Mouse (Mus musculus): Measurements from ENCODE around the gene Ddx39b.

Ddx39b gene

DNA sequence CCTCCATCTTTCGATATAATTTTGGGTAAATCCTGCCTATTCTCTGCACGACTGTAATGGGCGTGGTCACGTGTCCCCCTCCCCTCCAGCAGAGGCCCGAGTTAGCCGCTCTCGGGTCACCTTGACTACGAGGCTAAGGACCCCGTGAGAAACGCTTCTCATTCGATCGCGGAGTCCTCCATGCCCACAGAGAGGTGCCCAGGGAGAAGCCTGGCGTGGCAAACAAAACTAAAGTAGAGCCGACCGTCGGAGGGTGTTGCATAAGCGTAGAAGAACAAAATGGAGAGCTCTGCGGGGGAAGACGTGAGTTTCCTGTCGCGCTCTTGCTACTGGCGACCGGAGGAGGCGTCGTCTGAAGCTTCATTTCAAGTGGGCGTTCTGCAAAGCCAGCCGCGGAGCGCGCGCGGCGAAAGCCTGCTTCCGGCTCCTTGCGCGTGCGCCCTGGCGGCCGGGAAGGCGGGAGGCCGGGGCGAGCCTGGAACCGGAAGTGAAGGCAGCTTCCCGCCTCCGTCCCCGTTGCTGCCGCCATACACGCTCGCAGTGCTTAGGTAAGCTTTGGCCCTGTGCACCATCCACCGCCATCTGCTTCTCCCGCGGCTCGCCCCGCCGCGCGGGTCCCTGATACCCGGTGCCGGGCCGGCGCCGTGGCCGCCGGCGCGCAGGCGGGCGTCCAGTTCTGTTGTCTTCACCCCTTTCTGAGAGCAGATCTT lies at the start of gene Ddx39b:
TSS of gene Ddx39b (plus strand) at position 442 of the 710 bp plus-strand sequence.
- peak; percentile 97 for DNase-seq (ENCODE audit: low spot score)

DNA sequence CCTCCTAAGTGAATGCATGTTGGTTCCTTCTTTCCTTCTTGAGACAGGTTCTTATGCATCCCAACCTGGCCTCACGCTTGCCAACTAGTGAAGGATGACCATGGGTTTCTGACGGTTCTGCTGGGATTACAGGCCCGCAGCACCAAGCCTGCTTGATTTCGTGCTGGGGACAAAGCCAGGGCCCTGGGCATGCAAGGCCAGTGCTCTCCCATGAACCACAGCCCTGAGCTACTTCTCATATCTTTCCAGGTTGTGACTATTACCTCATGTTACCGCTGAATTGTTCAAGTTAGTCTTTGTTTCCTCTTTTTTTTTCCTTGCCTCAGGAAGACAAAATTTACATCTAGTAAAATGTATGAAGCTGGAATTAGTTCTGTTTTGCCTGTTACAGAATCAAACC lies 48.6 kb upstream of the Ddx39b start:
- DNase-seq (ENCODE audit: low spot score), result no peak

DNA sequence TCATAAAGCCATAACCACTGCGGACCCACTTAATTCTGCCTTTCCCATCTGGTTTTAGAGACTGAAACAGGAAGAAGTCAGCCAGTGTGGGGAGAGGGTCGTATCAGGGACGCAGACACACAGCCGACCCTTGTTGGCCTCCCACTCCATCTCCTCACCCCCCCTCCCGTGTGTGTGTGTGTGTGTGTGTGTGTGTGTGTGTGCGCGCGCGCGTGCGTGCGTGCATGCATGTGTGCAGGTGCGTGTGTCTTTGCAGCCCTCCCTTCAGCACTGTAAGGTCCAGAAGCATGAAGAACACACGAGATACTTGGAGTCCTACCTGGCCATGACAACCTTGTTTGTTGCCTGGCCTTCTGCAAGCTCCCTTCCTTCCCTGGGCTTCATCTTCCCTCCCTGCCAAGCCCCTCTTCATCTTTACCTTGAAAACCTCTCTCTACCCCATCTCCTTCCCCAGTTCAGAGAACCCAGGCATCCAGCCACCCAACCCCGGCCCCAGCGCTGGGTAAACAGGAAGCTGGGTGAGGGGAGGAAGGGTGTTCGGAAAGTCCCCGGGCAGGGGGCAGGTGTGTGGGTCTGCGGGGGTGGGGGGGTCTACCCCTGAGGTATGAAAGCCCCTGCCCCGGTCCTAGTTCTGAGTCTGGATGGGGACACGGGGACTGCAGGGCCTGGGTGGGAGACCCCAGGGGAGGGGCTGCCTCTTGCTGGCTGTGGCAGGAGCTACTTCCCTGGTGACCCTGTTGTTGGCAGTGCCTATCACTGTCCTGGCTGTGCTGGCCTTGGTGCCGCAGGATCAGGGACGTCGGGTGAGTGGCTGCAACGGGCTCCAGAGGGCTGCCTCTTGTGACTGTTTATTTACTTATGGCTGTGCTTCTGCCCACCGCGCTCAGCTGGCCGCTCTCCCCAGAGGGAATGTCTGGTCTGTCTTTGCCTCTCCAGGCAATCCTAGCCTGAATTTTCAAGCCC lies 47.4 kb upstream of the Ddx39b start, which contains the start of gene Ltb:
TSS of gene Ltb (plus strand) at position 559 of the 963 bp plus-strand sequence.
- no peak for DNase-seq (ENCODE audit: low spot score)

DNA sequence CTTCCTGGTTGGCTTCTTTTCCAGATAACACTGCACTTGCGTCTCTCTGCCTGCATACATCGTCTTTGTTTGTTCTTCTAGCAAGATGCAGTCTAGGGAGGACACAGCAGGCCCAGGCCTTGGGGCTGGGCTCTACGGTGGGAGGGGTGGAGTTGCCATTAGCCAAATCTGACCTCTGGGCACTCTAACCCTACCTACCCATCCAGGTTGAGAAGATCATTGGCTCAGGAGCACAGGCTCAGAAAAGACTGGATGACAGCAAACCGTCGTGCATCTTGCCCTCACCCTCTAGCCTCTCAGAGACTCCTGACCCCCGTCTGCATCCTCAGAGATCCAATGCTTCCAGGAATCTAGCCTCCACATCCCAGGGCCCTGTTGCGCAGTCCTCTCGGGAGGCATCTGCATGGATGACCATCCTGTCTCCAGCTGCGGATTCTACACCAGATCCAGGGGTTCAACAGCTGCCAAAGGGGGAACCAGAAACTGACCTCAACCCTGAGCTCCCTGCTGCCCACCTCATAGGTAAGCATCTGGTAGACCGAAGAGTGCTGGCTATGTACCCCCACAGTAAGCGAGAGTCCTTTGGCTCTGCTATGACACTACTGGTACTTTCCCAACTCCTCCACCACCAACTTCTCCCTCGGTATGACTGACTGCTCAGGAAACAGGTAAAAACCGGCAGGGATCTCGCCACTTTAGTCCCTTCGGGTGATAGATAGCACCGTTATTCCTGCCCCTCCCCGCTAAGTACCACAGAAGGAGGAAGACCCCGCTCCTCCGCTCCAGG lies 46.5 kb upstream of the Ddx39b start:
- no peak for DNase-seq (ENCODE audit: low spot score)

DNA sequence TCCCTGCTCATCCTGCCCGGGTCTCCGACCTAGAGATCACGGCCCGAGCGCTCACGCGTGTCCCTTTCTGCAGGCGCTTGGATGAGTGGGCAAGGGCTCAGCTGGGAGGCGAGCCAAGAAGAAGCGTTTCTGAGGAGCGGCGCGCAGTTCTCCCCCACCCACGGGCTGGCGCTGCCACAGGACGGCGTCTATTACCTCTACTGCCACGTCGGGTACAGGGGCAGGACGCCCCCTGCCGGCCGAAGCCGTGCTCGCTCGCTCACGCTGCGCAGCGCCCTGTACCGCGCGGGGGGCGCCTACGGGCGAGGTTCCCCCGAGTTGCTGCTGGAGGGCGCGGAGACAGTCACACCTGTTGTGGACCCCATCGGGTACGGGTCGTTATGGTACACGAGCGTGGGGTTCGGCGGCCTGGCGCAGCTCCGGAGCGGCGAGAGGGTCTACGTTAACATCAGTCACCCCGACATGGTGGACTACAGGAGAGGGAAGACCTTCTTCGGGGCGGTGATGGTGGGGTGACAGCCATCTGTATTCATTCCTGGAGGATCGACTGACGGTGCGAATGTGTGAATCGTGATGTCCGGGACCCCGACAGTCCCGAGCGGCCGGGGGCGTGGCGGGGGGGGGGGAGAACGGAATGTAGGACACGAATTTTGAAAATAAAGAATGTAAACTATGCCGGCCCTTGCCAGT lies 45.8 kb upstream of the Ddx39b start:
- DNase-seq (ENCODE audit: low spot score), result peak; percentile 61

DNA sequence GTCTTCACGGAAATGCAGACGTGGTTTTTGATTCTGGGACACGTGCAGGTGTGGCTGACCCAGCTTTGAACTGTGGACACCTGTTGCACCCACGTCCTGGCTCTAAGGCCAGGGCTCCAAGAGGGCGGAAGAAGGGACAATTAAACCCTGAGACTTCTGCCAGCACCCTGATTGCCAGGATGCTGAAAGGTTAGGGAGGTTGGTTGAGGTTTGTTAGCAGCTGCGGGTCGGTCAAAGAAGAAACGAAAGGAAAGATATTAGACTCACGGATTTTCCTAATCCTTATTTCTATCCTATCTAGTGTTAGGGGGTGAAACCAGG lies 45.3 kb upstream of the Ddx39b start:
- DNase-seq (ENCODE audit: low spot score), result no peak

DNA sequence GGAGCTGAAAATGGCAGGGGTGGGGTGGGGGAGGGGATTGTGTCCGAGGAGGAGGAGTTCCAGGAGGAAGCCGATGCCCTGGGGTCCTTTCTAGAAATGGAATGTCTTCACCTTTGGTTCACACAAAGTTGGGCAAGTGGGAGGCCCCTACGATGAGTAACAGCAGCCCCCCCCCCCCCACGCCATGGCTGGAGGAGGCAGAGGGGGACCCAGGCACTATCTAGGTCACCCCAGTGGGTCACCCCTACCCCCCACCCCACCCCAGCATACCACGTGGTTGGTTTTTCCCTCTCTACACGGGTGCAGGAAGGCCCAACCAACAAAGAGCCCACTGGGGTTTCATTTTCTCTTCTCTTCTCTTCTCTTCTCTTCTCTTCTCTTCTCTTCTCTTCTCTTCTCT lies 44.4 kb upstream of the Ddx39b start:
- DNase-seq (ENCODE audit: low spot score), result no peak

DNA sequence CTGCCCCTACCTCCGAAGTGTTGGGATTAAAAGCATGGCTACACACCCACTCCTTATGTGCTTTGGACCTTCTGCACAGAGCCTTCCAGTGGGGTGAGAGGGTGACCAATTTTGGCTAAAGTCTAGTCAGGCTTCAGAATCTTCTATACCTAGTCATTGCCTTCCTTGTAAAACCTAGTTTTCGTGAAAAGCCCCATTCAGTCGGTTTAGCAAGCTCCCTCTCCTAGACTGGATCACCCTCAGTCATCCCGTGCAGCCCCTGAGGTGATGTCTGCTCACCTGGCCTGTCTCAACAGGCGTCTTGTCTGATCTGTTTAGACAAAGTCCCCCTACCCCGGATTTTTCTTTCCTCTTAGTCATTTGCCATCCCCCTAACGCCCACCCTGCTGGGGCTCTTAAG lies 43.5 kb upstream of the Ddx39b start:
- no peak for DNase-seq (ENCODE audit: low spot score)

DNA sequence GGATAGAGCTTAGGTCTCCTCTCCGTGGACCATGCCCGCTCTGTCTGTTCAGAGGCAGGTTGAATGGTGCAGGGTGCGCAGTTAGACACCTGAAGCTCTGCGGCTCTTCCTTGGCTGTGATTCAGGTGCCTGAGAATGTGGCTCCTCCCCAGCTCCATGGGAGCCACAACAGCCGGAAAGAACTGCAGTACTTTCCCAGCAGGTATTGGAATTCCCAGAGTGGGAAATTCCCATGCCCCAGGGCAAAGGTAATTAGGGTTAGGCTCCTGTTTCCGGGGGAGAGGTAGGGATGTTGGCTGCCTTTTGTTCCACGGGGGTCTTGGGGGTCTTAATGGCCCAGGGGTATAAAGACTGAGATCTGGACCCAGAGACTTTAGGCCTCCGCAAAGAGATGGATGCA lies 42.6 kb upstream of the Ddx39b start:
- no peak for DNase-seq (ENCODE audit: low spot score)

DNA sequence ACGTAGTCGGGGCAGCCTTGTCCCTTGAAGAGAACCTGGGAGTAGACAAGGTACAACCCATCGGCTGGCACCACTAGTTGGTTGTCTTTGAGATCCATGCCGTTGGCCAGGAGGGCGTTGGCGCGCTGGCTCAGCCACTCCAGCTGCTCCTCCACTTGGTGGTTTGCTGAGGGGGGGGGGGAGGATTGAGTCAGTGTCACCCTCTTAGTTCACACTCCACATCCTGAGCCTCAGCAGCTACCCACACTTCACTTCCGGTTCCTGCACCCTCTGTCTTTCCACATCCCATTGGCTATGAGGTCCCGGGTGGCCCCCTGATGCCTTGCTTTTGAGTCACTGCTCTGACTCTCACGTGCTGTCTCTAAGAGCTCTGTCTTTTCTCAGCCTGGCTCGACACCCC lies 41.1 kb upstream of the Ddx39b start:
- no peak for DNase-seq (ENCODE audit: low spot score)

DNA sequence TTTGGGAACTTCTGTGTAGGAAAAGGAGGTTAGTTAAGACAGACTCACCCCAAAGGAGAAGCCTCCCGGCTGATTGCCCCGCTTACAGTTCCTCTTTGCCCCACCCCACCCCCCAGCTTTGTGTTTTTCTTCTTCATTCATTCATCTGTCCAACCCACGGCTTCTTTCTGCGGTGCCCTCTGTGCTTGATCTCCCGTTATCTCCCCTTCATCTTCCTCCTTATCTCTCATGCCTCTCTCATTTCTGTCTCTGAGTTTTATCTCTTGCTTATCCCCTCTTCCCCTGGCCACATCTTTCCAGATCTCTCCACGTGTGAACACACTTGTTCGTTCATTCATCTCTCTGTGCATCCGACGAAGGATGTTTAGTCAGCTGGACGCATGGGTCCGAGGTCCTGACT lies 40.4 kb upstream of the Ddx39b start:
- DNase-seq (ENCODE audit: low spot score), result no peak

DNA sequence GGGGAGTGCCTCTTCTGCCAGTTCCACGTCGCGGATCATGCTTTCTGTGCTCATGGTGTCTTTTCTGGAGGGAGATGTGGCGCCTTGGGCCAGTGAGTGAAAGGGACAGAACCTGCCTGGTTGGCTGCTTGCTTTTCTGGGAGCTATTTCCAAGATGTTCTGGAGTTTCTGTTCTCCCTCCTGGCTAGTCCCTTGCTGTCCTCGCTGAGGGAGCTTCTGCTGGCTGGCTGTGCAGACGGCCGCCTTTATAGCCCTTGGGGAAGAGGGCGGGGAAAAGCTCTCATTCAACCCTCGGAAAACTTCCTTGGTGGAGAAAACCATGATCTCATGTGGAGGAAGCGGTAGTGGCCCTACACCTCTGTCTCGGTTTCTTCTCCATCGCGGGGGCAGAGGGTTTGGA lies 39.8 kb upstream of the Ddx39b start, which contains the start of gene Tnf:
TSS of gene Tnf (minus strand) at position 221 of the 400 bp plus-strand sequence.
- DNase-seq (ENCODE audit: low spot score), result no peak

DNA sequence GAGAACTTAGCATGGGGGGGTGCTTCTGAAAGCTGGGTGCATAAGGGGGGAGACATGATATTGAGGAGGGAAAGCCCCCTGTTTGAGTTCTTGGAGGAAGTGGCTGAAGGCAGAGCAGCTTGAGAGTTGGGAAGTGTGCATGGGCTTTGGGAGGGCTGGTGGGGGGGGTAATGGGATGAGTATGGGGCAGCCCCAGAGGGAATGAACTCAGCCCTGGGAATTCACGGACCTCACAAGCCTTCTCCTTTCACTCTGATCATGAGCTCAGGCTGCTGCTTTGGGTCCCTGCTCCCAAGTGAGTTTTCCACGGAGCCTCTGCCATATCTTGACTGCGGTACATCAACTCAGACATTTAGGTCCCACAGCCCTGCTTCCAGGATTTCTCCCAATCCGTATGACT lies 39.1 kb upstream of the Ddx39b start:
- DNase-seq (ENCODE audit: low spot score), result no peak

DNA sequence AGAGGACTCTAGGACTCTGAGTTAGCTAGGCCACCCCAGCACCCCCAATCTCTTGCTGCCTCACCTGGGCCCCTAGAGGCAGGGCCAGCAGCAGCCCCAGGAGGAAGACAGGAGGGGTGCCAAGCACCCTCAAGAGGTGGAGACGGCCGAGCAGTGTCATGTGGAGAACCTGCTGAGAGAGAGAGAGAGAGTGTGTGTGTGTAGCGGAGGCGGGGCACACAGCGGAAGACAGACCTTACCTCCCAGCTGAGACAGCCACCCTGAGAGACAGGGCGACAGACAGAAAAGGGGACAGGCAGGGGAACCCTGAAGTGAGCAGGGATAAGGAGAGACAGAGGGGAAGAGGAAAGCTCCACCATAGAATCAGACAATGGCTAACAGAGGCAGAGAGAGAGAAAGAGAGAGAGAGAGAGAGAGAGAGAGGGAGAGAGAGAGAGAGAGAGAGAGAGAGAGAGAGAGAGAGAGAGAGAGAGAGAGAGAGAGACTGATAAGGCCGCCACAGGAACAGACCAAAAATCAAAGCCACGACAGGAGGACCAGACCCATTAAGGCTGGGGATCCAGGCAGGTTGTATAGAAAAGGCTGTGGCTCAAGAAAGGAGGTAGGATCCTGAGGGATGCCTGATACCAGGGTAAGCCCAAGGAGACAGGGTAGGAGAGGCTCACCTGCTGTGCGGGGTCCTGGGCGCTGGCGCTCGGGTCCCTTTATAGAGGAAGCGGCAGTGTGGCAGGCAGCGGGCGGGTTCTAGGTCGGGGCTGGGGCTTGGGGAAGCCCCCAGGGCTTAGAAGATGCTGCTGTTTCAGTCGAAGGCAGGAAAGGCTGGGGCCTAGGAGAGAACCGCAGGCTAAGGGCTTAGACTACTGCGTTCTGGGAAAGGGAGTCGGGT lies 36.8 kb upstream of the Ddx39b start, which contains the start of gene Lta:
TSS of gene Lta (minus strand) at position 858 of the 886 bp plus-strand sequence.
- no peak for DNase-seq (ENCODE audit: low spot score)

DNA sequence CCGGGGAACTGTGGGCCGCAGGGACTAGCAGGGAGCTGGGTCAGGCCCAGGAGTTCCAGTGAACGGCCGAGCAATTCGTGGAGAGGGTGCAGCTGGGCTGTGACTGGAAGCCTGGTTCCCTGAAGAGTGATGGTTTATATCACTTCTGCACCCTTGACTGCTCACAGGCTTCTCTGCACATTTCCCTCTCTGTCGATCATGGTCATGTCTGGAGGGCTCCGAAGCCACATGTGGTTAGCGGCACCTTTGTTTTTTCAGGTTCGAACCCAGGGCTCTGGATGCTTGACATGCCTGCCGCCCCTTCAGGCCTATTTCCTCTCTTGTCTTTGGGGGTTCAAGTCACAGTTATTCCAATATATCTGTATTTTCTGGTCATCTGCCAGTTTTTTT lies 36.2 kb upstream of the Ddx39b start:
- DNase-seq (ENCODE audit: low spot score), result no peak

DNA sequence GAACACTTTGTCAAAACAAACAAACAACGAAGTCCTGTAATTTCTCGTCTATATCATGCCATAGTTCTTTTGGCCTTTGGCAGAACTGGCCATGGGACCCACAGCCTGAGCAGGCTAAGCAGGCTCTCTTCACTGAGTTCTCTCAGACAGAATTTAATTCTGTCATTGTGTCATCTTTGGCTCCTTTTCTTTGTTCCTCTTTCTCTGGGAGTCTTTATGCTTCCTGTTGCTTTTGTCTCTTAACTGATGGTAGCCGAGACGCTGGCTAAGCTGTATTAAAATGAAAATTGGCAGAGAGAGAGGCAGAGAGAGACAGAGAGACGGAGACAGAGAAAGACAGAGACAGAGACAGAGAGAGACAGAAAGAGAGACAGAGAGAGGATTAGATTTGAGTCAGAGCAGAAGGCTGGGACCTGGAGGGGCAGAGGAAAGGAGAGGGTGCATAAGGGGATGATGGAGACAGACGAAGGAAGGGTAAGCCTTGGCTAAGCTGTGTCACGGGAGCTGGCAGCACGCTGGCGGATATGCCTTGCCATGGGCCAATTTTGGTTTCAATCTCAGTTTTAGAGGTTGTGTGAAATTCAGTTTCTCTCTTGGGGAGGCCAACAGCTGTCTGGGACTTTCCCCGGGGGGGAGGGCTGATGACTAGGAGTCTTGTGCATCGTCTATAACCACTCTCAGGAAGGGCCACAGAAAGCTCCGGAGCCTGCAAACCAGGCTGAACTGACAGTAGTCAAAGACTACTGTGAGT lies 31.6 kb upstream of the Ddx39b start:
- DNase-seq (ENCODE audit: low spot score), result no peak

DNA sequence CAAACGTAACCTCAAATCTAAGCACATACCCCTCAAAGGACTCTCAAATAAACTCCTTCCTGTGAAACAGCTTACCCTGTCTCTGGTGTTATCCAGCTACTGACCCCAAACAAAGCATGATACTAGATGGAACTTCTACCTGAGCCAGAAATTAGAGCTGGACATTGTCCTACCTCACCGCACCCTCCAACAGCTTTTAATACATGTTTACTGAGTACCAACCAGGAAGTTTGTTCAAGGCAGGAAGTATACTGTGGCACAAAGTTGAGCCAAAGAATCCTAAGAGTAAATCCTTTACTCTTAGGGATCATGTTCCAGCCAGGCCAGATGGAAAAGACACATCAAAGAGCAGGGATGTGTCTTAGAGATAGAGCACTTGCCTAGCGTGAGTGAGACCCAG lies 31.0 kb upstream of the Ddx39b start:
- DNase-seq (ENCODE audit: low spot score), result no peak

DNA sequence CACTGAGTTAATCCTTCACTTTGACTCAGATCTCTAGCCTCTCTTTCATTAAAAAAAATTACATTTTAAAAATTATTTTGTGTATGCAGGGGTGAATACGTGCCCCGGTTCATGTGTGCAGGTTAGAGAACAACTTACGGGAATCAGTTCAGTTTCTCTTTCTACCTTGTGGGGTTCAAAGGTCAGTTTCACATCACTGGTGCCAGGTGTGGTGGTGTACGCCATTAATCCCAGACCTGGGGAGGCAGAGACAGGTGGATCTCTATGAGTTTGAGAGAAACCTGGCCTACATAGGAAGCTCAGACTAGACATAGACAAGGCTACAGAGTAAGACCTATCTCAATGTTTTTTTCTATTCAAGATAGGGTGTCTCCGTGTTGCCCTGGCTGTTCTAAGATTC lies 28.5 kb upstream of the Ddx39b start:
- DNase-seq (ENCODE audit: low spot score), result no peak

DNA sequence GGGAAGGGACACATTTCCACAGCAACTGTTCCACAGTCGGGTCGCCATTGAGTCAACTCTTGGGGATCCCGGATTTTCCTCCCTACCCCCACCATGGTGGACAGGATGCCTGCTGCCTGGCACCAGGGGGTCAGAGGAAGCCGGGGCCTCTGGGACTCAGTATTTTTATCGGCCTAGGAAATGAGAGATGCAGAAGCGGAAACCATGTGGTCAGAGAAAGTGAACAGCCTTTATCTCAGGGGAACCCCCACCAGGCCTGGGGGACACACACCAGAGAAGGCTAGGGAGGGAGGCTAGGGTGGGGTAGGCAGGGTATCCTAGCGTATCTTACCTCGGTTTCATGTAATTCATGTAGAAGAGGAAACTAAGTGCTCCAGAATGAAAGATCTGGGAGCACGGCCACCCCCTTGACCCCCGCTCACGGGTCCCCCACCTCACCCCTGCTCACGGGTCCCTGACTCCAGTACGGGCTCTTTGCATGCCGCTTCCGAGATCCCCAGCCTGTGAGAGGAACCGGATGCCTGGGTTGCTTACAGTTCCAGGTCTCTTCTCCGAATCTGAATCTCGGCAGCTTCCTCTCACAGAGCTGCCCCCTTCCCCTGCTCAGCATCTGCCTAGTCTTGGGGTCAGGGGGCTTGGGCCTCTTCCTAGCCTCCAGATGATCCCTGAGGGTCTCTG lies 22.9 kb upstream of the Ddx39b start:
- no peak for DNase-seq (ENCODE audit: low spot score)

Data from yolk sac, embryonic 10.5 days (tissue).